Mouse (Mus musculus) forebrain, embryonic 14.5 days (tissue): ENCODE data around the gene Nfia. TPM values are rescaled to one million over a fixed set of nuclear protein-coding genes. Genes with fewer than 3 reads are reported as not detected.

Experiments
- ATAC-seq: fragments of 200-750 bp; cut with Nextera tagmentation; 2 replicates; pipeline ENCODE4 v1.8.0; 2017; ENCODE audit warnings: mild to moderate bottlenecking, moderate library complexity
- DNase-seq: peaks from one replicate; pipeline ENCODE4 v3.0.0-alpha.2; 2015; ENCODE audit warnings: low spot score
- H3K27ac ChIP-seq: fragments of 300-500 bp; sonication (generic); 2 replicates; pipeline ENCODE4 v1.5.1; 2014; ENCODE audit warnings: low read depth, mild to moderate bottlenecking, control low read depth, low read length, moderate library complexity
- H3K27me3 ChIP-seq: fragments of 300-500 bp; sonication (generic); replicated peaks from 2 replicates; pipeline ENCODE4 v1.6.1; 2014; ENCODE audit warnings: low read length, control low read depth, mixed read lengths; ENCODE audit not compliant: control insufficient read depth, insufficient read depth
- H3K36me3 ChIP-seq: fragments of 300-500 bp; sonication (generic); 2 replicates; pipeline ENCODE4 v1.6.1; 2014; ENCODE audit warnings: low read length, control low read depth; ENCODE audit not compliant: control insufficient read depth, insufficient read depth
- H3K4me1 ChIP-seq: fragments of 300-500 bp; sonication (generic); 2 replicates; pipeline ENCODE4 v1.6.1; 2014; ENCODE audit warnings: antibody characterized with exemption, low read length, control low read depth; ENCODE audit not compliant: control insufficient read depth, insufficient read depth
- H3K4me2 ChIP-seq: fragments of 300-500 bp; sonication (generic); 2 replicates; pipeline ENCODE4 v1.6.1; 2014; ENCODE audit warnings: mild to moderate bottlenecking, control low read depth, low read length
- H3K4me3 ChIP-seq: fragments of 300-500 bp; sonication (generic); 2 replicates; pipeline ENCODE4 v1.5.1; 2014; ENCODE audit warnings: low read depth, low read length, control low read depth
- H3K9ac ChIP-seq: fragments of 300-500 bp; sonication (generic); 2 replicates; pipeline ENCODE4 v1.6.1; 2014; ENCODE audit warnings: mild to moderate bottlenecking, low read length, control low read depth, moderate library complexity
- H3K9me3 ChIP-seq: fragments of 300-500 bp; sonication (generic); replicated peaks from 2 replicates; pipeline ENCODE4 v1.6.1; 2016; ENCODE audit warnings: low read length, control low read depth, mixed read lengths; ENCODE audit not compliant: control insufficient read depth
- WGBS: fragments of 180-500 bp; shearing (Covaris S2); extraction: QIAGEN DNeasy Blood & Tissue Kit; methylation state at CpG from one replicate; pipeline ENCODE4 v1.1.7; 2014; 5-methylcytosine and 5-hydroxymethylcytosine counted together
- polyA plus RNA-seq: library from polyadenylated mRNA; unstranded; fragments of >200 nt; fragmentation: Nextera tagmentation; extraction: Ambion mirVana; gene quantifications from 2 replicates; pipeline ENCODE4 v1.2.1, GENCODE M21; 2014

The Nfia gene
- polyA plus RNA-seq, 1 experiment from 2014 or later: 71.5 TPM

DNA sequence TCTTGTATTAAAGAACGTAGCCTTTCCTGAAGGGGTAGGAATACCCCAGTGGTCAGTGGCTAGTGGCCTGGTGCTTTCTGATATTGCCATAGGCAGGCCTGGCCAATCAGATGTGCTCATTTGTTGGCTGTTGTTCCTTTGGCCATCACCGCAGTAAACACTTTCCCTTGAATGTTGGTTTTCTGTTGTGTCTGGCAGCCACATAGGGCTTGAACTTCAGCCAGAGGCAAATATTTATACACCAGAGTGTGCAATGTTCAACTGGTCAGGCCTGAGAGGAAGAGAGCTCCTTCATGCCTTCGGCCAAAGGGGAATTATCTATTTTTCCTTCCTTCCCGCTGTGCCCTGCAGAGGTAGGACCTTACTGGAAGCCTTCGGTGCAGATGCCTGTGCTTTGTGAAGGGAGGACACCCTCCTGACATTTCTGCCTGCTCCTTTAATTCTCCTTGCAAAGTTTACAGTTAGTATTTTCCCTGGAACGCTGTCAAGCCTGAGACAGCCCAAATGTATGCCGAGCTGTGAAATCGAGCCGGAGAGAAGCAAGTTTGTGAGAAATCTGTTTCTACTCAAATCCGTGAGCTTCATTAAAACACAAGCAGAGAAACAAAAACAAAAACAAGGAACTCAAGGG is 95.9 kb downstream of the Nfia start:
- ATAC-seq (peak; percentile 27), DNase-seq (peak; percentile 29)
- H3K27me3 ChIP-seq: no peaks in the 10 kb centered on the region
- H3K4me3 ChIP-seq: peak overlapping the region; percentile 24
- peak overlapping the region; percentile 45 for H3K9ac ChIP-seq
- H3K36me3 ChIP-seq: no peaks in the 10 kb centered on the region
- peaks cover 40% of the 10 kb centered on the region for H3K4me1 ChIP-seq
- WGBS: 48% methylated on average over 10 of the region's 10 CpGs
- no peaks in the 10 kb centered on the region for H3K9me3 ChIP-seq
- peak overlapping the region; percentile 88 for H3K27ac ChIP-seq
- H3K4me2 ChIP-seq: peak overlapping the region; percentile 46

DNA sequence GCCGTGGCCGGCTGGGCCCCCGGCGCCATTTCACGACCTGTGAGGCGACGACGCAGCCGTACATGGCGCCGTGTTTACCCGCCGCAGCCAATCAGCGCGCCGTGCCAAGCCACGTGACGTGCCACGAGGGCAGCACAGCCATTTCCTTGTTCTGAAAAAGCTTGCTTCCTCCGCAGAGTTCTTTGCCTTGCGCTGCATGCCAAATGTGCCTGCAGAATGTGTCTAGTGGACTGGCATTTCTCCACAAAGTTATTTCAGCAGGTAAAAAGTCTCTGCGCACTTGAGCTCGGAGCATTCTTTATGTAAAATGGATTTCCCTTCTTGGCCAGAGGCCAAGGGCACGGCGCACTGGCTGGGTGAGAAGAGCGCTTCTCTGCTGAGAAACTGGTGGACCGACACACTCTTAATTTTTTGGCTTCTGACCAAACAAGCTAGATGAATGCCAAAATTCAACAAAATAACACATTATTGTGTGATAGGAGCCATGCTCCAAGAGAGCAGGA is 96.5 kb downstream of the Nfia start:
- Histone ChIP-seq H3K4me3 (peak overlapping the region; percentile 24), H3K9ac (peak overlapping the region; percentile 45; the same call in 1 of the 2 replicates), H3K36me3 (no peaks in the 10 kb centered on the region), H3K27ac (peak overlapping the region; percentile 88), H3K4me1 (peaks cover 40% of the 10 kb centered on the region), H3K9me3 (no peaks in the 10 kb centered on the region), H3K27me3 (no peaks in the 10 kb centered on the region), H3K4me2 (peak overlapping the region; percentile 46)
- WGBS: 32% methylated on average over 27 of the region's 27 CpGs
- peak; percentile 95 for DNase-seq
- ATAC-seq: peak; percentile 94

GRCm38 (mm10) chr4:97869451-97869850 is 96.9 kb downstream of the Nfia start:
- Histone ChIP-seq H3K9ac (peak overlapping the region; percentile 45; the same call in 1 of the 2 replicates), H3K9me3 (no peaks in the 10 kb centered on the region), H3K4me2 (peak overlapping the region; percentile 46), H3K4me3 (peak overlapping the region; percentile 24), H3K36me3 (no peaks in the 10 kb centered on the region), H3K27me3 (no peaks in the 10 kb centered on the region), H3K27ac (peak overlapping the region; percentile 88), H3K4me1 (peaks cover 44% of the 10 kb centered on the region)
- WGBS: 46% methylated on average over 7 of the region's 7 CpGs
- no peak for DNase-seq
- ATAC-seq: no peak

- H3K4me2 ChIP-seq: peak overlapping the region; percentile 19; the same call in 1 of the 2 replicates
- H3K27me3 ChIP-seq: no peaks in the 10 kb centered on the region
- peak overlapping the region; percentile 46; the same call in 1 of the 2 replicates for H3K27ac ChIP-seq
- no peak overlapping the region for H3K4me3 ChIP-seq
- WGBS: 26% methylated on average over 9 of the region's 9 CpGs
- ATAC-seq: no peak
- peak overlapping the region; percentile 17; the same call in 1 of the 2 replicates for H3K9ac ChIP-seq
- H3K4me1 ChIP-seq: peaks cover 53% of the 10 kb centered on the region
- H3K9me3 ChIP-seq: no peaks in the 10 kb centered on the region
- H3K36me3 ChIP-seq: no peaks in the 10 kb centered on the region
- no peak for DNase-seq
These were observed 99.4 kb downstream of the Nfia start for GRCm38 (mm10) chr4:97871770-97872439.

DNA sequence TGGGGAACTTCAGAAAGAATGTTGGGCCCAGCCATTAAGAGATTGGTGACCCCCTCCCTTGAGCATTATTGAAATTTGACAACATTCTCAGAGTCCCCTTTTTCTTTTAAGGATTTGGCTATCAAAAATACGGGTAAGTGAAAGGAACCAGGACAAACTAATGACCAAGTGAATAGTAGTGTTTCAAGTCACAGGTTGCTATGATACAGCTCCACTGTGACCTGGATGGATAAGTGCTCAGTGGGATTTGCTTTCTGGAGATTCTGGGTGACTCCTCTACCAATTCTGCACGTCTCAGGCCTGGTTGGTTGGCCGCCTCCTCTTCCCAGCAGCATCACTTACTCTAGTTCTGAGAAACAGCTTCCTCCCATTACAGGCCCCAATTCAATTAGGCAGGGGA is 102.4 kb downstream of the Nfia start:
- no peaks in the 10 kb centered on the region for H3K27me3 ChIP-seq
- DNase-seq (no peak), ATAC-seq (0 out of 2 replicates have a peak, but pooled peaks have one; percentile 27)
- H3K4me3 ChIP-seq: no peak overlapping the region
- no peak overlapping the region for H3K9ac ChIP-seq
- H3K27ac ChIP-seq: 0 out of 2 replicates have a peak overlapping the region, but pooled peaks have one; percentile 33
- no peak overlapping the region for H3K4me2 ChIP-seq
- H3K4me1 ChIP-seq: peaks cover 49% of the 10 kb centered on the region
- no peaks in the 10 kb centered on the region for H3K36me3 ChIP-seq
- H3K9me3 ChIP-seq: no peaks in the 10 kb centered on the region
- WGBS: 35% methylated on average over 3 of the region's 3 CpGs

- Histone ChIP-seq H3K9ac (no peak overlapping the region), H3K27ac (no peak overlapping the region; the same call in 1 of the 2 replicates), H3K4me1 (peaks cover 49% of the 10 kb centered on the region), H3K9me3 (no peaks in the 10 kb centered on the region), H3K36me3 (no peaks in the 10 kb centered on the region), H3K27me3 (no peaks in the 10 kb centered on the region), H3K4me3 (no peak overlapping the region), H3K4me2 (no peak overlapping the region)
- WGBS: 51% methylated on average over 3 of the region's 3 CpGs
- ATAC-seq (no peak), DNase-seq (peak; percentile 43)
These were observed 103.4 kb downstream of the Nfia start for GRCm38 (mm10) chr4:97875901-97876300.

GRCm38 (mm10) chr4:97879696-97880095 is 107.2 kb downstream of the Nfia start:
- no peaks in the 10 kb centered on the region for H3K27me3 ChIP-seq
- no peaks in the 10 kb centered on the region for H3K36me3 ChIP-seq
- H3K4me3 ChIP-seq: no peak overlapping the region
- H3K4me1 ChIP-seq: peaks cover 25% of the 10 kb centered on the region
- no peak overlapping the region for H3K4me2 ChIP-seq
- DNase-seq (no peak), ATAC-seq (no peak)
- peak overlapping the region; percentile 67 for H3K27ac ChIP-seq
- no peaks in the 10 kb centered on the region for H3K9me3 ChIP-seq
- 53% methylated on average over 7 of the region's 7 CpGs for WGBS
- no peak overlapping the region for H3K9ac ChIP-seq

- WGBS: 46% methylated on average over 9 of the region's 9 CpGs
- Histone ChIP-seq H3K27ac (peak overlapping the region; percentile 70), H3K9me3 (no peaks in the 10 kb centered on the region), H3K4me3 (no peak overlapping the region), H3K27me3 (no peaks in the 10 kb centered on the region), H3K4me1 (peaks cover 18% of the 10 kb centered on the region), H3K36me3 (no peaks in the 10 kb centered on the region), H3K9ac (no peak overlapping the region), H3K4me2 (no peak overlapping the region)
- ATAC-seq (peak; percentile 92), DNase-seq (peak; percentile 88)
These were observed 107.9 kb downstream of the Nfia start for GRCm38 (mm10) chr4:97880120-97881055.
